Mouse (Mus musculus) embryonic facial prominence, embryonic 14.5 days (tissue): Measurements from ENCODE around the gene Chtop. TPM values are rescaled to one million over a fixed set of nuclear protein-coding genes. Genes with fewer than 3 reads are reported as not detected.

Source experiments
- ATAC-seq: fragments of 200-750 bp; cut with Nextera tagmentation; 2 replicates; pipeline ENCODE4 v1.8.0; 2017; ENCODE audit warnings: low read depth, moderate number of reproducible peaks, moderate TSS enrichment
- DNase-seq: peaks from one replicate; pipeline ENCODE4 v3.0.0-alpha.2; 2015; ENCODE audit warnings: low spot score
- H3K27ac ChIP-seq: fragments of 300-500 bp; sonication (generic); replicated peaks from 2 replicates; pipeline ENCODE4 v1.5.1; 2014; ENCODE audit warnings: low read depth, mild to moderate bottlenecking, low read length, moderate library complexity
- H3K27me3 ChIP-seq: fragments of 300-500 bp; sonication (generic); replicated peaks from 2 replicates; pipeline ENCODE4 v1.6.1; 2014; ENCODE audit warnings: low read length; ENCODE audit not compliant: control insufficient read depth, insufficient read depth
- H3K36me3 ChIP-seq: fragments of 300-500 bp; sonication (generic); 2 replicates; pipeline ENCODE4 v1.6.1; 2014; ENCODE audit warnings: low read length, mixed read lengths; ENCODE audit not compliant: control insufficient read depth, insufficient read depth
- H3K4me1 ChIP-seq: fragments of 300-500 bp; sonication (generic); 2 replicates; pipeline ENCODE4 v1.6.1; 2014; ENCODE audit warnings: antibody characterized with exemption, low read length; ENCODE audit not compliant: control insufficient read depth, insufficient read depth
- H3K4me2 ChIP-seq: fragments of 300-500 bp; sonication (generic); 2 replicates; pipeline ENCODE4 v1.6.1; 2014; ENCODE audit warnings: low read depth, mild to moderate bottlenecking, low read length, moderate library complexity, mixed read lengths
- H3K4me3 ChIP-seq: fragments of 300-500 bp; sonication (generic); 2 replicates; pipeline ENCODE4 v1.5.1; 2014; ENCODE audit warnings: low read depth, mild to moderate bottlenecking, low read length
- H3K9ac ChIP-seq: fragments of 300-500 bp; sonication (generic); 2 replicates; pipeline ENCODE4 v1.6.1; 2014; ENCODE audit warnings: low read depth, mild to moderate bottlenecking, low read length, moderate library complexity, mixed read lengths
- H3K9me3 ChIP-seq: fragments of 300-500 bp; sonication (generic); 2 replicates; pipeline ENCODE4 v1.6.1; 2016; ENCODE audit warnings: low read length; ENCODE audit not compliant: control insufficient read depth
- WGBS: fragments of 180-500 bp; shearing (Covaris S2); extraction: QIAGEN DNeasy Blood & Tissue Kit; methylation state at CpG from one replicate; pipeline ENCODE4 v1.1.7; 2014; 5-methylcytosine and 5-hydroxymethylcytosine counted together
- polyA plus RNA-seq: library from polyadenylated mRNA; unstranded; fragments of >200 nt; fragmentation: Nextera tagmentation; extraction: Ambion mirVana; gene quantifications from 2 replicates; pipeline ENCODE4 v1.2.1, GENCODE M21; 2014

Chtop gene
- polyA plus RNA-seq, 1 experiment from 2014 or later = 92.1 TPM

DNA sequence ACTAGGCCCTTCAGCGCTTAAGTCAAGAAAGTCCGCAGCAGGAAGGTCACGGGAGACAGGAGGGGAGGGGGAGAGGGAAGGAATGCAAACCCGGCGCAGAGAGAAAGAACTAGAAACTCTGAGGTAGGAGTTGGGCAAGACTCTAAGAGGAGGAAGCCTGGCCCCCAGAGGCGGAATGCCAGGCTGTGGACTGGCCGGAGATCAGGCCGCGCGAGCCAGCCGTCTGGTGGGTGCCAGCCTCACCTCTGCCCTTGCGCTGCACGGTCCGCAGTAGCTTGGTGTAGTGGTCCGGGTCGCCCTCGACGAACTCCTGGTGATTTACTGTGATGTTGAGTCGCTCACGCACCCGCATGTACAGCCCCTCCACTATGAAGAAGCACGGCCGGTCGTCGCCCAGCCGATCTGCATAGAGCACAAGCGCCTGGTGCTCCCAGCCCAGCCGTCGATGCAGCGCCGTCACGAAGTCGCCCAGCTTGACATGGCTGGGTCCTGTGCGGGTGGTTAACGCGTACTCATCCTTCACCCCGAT lies 44.7 kb downstream of the Chtop start:
- ATAC-seq = no peak
- 12% methylated on average over 32 of the region's 37 CpGs for WGBS
- no peaks in the 10 kb centered on the region for H3K36me3 ChIP-seq

DNA sequence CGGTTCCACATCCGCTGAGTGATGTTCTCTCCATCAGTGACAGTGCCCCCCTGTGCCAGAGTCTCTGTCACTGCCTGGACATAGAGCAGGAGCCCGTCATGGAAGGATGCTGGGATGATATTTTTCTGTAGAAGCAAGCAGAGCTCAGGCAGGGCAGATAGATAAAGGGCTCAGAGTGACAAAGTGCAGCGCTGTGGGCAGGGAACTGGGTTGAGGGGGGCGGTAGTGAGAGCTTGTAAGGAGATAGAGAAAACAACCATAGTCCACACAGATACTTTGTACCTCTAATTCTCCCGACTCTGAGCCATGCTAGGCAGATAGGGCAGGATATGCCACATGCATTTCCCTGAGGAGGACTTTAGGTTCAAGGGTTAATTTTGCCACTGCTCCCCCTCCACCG lies 46.7 kb downstream of the Chtop start:
- Histone ChIP-seq H3K9me3 (no peaks in the 10 kb centered on the region), H3K27ac (no peak overlapping the region), H3K36me3 (no peaks in the 10 kb centered on the region), H3K4me3 (no peak overlapping the region), H3K27me3 (peaks cover 41% of the 10 kb centered on the region), H3K4me1 (no peaks in the 10 kb centered on the region), H3K9ac (no peak overlapping the region), H3K4me2 (no peak overlapping the region)
- DNase-seq (no peak), ATAC-seq (no peak)
- 28% methylated on average over 7 of the region's 7 CpGs for WGBS

More for the DNA sequence above, 44.7 kb downstream of the Chtop start:
- H3K27me3 ChIP-seq = peaks cover 41% of the 10 kb centered on the region
- H3K4me3 ChIP-seq = peak overlapping the region; percentile 48
- no peak overlapping the region for H3K27ac ChIP-seq
- H3K9ac ChIP-seq = peak overlapping the region; percentile 19; the same call in 1 of the 2 replicates
- H3K9me3 ChIP-seq = no peaks in the 10 kb centered on the region
- DNase-seq = no peak
- H3K4me2 ChIP-seq = peak overlapping the region; percentile 96
- no peaks in the 10 kb centered on the region for H3K4me1 ChIP-seq

DNA sequence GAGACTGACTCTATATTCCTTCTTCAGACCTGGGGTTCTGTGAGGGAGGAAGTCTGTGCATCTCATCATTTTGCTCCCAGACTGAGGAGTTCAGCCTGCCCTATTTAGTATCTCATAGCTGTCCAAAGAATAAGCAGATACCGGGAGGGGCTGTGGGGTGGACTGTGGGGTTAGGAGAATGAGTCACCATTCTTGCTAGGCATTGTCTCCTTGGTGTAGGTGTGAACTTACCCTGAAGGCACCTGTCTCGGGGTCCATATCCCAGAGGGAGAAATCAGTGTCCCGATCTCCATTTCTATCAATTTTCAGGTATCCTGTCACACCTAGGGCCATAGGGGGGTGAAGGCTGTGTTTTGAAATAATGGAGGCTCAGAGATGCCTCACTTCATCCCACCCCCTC lies 47.4 kb downstream of the Chtop start:
- Histone ChIP-seq H3K9me3 (no peaks in the 10 kb centered on the region), H3K4me2 (no peak overlapping the region), H3K27ac (no peak overlapping the region), H3K4me1 (no peaks in the 10 kb centered on the region), H3K36me3 (no peaks in the 10 kb centered on the region), H3K27me3 (peaks cover 41% of the 10 kb centered on the region), H3K4me3 (no peak overlapping the region), H3K9ac (no peak overlapping the region)
- ATAC-seq = no peak
- 84% methylated on average over 3 of the region's 3 CpGs for WGBS
- DNase-seq = no peak

DNA sequence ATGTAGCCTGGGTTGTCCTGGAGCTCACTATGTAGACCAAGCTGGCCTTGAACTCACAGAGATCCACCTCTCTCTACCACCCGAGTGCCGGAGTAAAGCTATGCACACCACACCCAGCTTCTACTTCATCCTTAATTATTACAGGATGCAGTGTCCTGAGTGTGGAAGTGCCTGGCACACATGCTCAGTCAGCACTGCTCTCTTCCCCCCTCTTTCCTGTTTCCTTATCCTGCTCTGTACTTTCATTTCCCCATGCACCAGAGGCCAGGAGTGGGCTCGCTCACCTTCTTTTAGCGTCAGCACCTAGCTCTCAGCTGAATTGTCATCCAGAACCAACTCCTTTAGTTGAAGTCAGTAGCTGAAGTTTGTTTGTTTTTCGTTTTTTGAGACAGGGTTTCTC lies 49.0 kb downstream of the Chtop start:
- WGBS = 62% methylated on average over 5 of the region's 5 CpGs
- Histone ChIP-seq H3K9ac (no peak overlapping the region), H3K27me3 (peaks cover 31% of the 10 kb centered on the region), H3K27ac (no peak overlapping the region), H3K36me3 (no peaks in the 10 kb centered on the region), H3K4me1 (no peaks in the 10 kb centered on the region), H3K9me3 (no peaks in the 10 kb centered on the region), H3K4me3 (no peak overlapping the region), H3K4me2 (no peak overlapping the region)
- ATAC-seq = no peak
- no peak for DNase-seq

DNA sequence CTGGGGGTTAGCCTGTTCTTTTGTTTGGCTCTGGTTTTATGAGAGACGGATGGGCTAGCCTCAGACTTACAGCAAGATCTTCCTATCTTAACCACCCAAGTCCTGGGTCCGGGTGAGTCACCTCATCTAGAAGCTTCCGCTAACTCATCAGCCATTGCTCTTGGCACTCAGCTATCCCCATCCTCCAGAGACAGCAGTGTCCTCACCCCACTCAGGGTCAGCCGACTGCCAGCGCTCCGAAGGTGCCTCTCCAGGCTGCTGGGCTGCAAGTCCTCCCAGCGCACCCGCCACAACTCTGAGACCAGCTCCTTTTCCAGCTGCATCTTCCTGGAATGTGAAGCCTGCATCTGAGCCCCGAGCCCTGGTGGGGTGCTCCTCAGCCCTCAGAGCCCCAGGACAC lies 49.6 kb downstream of the Chtop start:
- WGBS = 83% methylated on average over 9 of the region's 9 CpGs
- ATAC-seq (no peak), DNase-seq (no peak)
- no peaks in the 10 kb centered on the region for H3K9me3 ChIP-seq
- H3K4me1 ChIP-seq = no peaks in the 10 kb centered on the region
- H3K4me3 ChIP-seq = no peak overlapping the region
- no peak overlapping the region for H3K9ac ChIP-seq
- H3K36me3 ChIP-seq = no peaks in the 10 kb centered on the region
- peaks cover 25% of the 10 kb centered on the region for H3K27me3 ChIP-seq
- H3K27ac ChIP-seq = no peak overlapping the region
- H3K4me2 ChIP-seq = no peak overlapping the region

DNA sequence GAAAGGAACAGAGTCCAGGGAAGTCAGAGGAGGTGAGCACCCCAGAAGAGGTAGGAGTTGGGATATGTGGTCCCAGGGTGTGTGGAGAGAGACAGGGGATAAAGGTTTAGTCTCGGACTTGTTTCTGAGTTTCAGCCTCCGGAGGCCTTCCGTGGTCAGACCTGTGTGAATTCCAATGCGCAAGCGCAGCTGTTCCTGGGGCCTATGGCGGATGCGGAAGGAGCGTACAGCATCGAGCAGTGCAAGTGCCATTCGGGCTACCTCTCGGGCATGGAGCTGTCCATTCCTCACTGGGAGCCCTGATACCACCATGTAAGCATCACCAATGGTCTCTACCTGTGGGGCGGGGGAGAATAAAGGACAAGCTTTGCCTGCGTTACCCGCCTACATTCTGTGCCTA lies 54.4 kb downstream of the Chtop start:
- whole genome bisulfite sequencing = 86% methylated on average over 14 of the region's 14 CpGs
- Histone ChIP-seq H3K4me1 (no peaks in the 10 kb centered on the region), H3K9me3 (no peaks in the 10 kb centered on the region), H3K27ac (no peak overlapping the region), H3K4me2 (no peak overlapping the region), H3K9ac (no peak overlapping the region), H3K27me3 (no peaks in the 10 kb centered on the region), H3K36me3 (no peaks in the 10 kb centered on the region), H3K4me3 (no peak overlapping the region)
- DNase-seq = no peak
- ATAC-seq = no peak

DNA sequence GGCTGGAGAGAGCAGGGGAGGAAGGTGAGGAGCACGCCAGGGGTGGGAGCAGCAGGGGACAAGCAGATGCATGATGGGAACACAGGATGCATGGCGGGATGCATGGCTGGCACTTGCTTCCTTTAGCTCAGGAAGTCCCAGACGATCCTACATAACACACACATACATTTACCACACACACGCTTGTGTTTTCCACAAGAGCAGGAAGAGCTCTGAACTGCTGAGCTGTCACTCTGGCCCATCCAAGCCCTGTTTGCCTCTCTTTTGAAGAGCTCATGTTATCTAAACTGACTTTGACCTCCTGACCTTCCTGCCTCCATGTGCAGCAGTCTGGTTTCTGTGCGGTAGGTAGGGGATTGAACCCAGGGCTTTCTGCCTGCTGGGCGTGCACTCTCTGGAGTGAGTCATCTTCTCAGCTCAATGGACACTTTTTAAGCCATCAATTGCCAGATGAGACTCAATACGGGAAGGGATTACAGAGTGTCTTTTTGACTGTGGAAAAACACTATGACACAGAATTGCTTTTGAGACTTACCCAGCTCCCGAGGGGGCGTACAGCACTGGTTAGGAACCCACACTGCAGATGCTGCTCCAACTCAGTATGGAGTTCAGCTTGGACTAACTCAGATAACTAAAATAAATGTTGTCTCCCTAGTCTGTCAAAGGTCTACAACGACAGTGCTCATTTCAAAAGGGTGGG lies 57.8 kb downstream of the Chtop start:
- peak; percentile 23 for DNase-seq
- Histone ChIP-seq H3K27me3 (no peaks in the 10 kb centered on the region), H3K9me3 (no peaks in the 10 kb centered on the region), H3K27ac (no peak overlapping the region), H3K4me1 (no peaks in the 10 kb centered on the region), H3K9ac (no peak overlapping the region), H3K36me3 (no peaks in the 10 kb centered on the region), H3K4me2 (peak overlapping the region; percentile 40), H3K4me3 (no peak overlapping the region)
- 45% methylated on average over 10 of the region's 10 CpGs for WGBS
- no peak for ATAC-seq

DNA sequence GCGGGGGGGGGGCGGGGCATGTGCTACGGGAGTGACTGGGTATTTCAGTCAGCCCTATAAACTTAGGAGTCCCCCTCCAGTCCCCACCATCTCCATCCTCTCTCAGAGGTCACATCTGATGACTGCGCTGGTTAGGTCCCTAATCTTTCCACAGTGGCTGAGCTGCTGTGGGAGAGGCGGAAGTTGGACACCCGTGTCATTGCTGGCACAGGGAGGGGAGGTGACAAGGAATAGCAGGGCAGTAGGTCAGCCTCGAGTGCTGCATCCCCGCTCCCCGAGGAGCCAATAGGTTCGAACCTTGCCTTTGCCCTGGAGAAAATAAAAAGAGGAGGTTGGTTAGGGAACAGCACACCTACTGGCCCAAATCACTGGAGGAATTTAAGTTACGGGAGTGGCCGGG lies 58.4 kb downstream of the Chtop start:
- peak overlapping the region; percentile 10; the same call in 1 of the 2 replicates for H3K9ac ChIP-seq
- H3K27ac ChIP-seq = no peak overlapping the region
- H3K9me3 ChIP-seq = no peaks in the 10 kb centered on the region
- H3K27me3 ChIP-seq = no peaks in the 10 kb centered on the region
- H3K36me3 ChIP-seq = no peaks in the 10 kb centered on the region
- ATAC-seq (no peak), DNase-seq (no peak)
- WGBS = 35% methylated on average over 10 of the region's 12 CpGs
- H3K4me1 ChIP-seq = peaks cover 6% of the 10 kb centered on the region; the same call in 1 of the 2 replicates
- H3K4me2 ChIP-seq = peak overlapping the region; percentile 40
- 0 out of 2 replicates have a peak overlapping the region, but pooled peaks have one; percentile 0 for H3K4me3 ChIP-seq
